Mouse (Mus musculus): ENCODE results near the gene Frzb. TPM values are rescaled to one million over a fixed set of nuclear protein-coding genes. Genes with fewer than 3 reads are reported as not detected.
"Not testable (repeated sequence)": the region's sequence is repeated elsewhere in the genome, so short reads cannot be mapped to it uniquely, and the experiment has no call there.

Frzb gene
- 44.1 and 45.1 TPM in 2 replicates for polyA plus RNA-seq (2012; rRNA removed)

GRCm38 (mm10) chr2:80447291-80447791 lies at the start of gene Frzb:
Frzb (minus strand) TSS chr2:80447625.
- DNase-seq (ENCODE audit: extremely low spot score in 1 of 2, low spot score in 1 of 2), result peak in 1 of 2 experiments; percentile 28

GRCm38 (mm10) chr2:80495304-80495703 lies 47.9 kb upstream of the Frzb start:
- not testable (repeated sequence) for DNase-seq (ENCODE audit: extremely low spot score in 1 of 2, low spot score in 1 of 2)

GRCm38 (mm10) chr2:80486851-80487250 lies 39.4 kb upstream of the Frzb start:
- DNase-seq (ENCODE audit: extremely low spot score in 1 of 2, low spot score in 1 of 2), result no peak

GRCm38 (mm10) chr2:80484951-80485350 lies 37.5 kb upstream of the Frzb start:
- DNase-seq (ENCODE audit: extremely low spot score in 1 of 2, low spot score in 1 of 2), result no peak

- DNase-seq (ENCODE audit: extremely low spot score in 1 of 2, low spot score in 1 of 2), result no peak
Measured at GRCm38 (mm10) chr2:80475831-80476230, 28.4 kb upstream of the Frzb start.

GRCm38 (mm10) chr2:80474247-80474796 lies 26.9 kb upstream of the Frzb start:
- DNase-seq (ENCODE audit: extremely low spot score in 1 of 2, low spot score in 1 of 2), result no peak

GRCm38 (mm10) chr2:80465991-80466821 lies 18.8 kb upstream of the Frzb start:
- no peak for DNase-seq (ENCODE audit: extremely low spot score in 1 of 2, low spot score in 1 of 2)

GRCm38 (mm10) chr2:80461827-80462226 lies 14.4 kb upstream of the Frzb start:
- no peak for DNase-seq (ENCODE audit: extremely low spot score in 1 of 2, low spot score in 1 of 2)

GRCm38 (mm10) chr2:80448231-80448630 lies 806 bp upstream of the Frzb start:
- DNase-seq (ENCODE audit: extremely low spot score in 1 of 2, low spot score in 1 of 2), result peak in 1 of 2 experiments; percentile 15

- DNase-seq (ENCODE audit: extremely low spot score in 1 of 2, low spot score in 1 of 2), result peak in 1 of 2 experiments; percentile 46
Measured at GRCm38 (mm10) chr2:80446308-80447151, 895 bp downstream of the Frzb start.

GRCm38 (mm10) chr2:80445926-80446307 lies 1.5 kb downstream of the Frzb start:
- peak in 1 of 2 experiments; percentile 7 for DNase-seq (ENCODE audit: extremely low spot score in 1 of 2, low spot score in 1 of 2)

GRCm38 (mm10) chr2:80445491-80445890 lies 1.9 kb downstream of the Frzb start:
- DNase-seq (ENCODE audit: extremely low spot score in 1 of 2, low spot score in 1 of 2), result peak in 1 of 2 experiments; percentile 16

- DNase-seq (ENCODE audit: extremely low spot score in 1 of 2, low spot score in 1 of 2), result no peak
Measured at GRCm38 (mm10) chr2:80444418-80445365, 2.7 kb downstream of the Frzb start.

- no peak for DNase-seq (ENCODE audit: extremely low spot score in 1 of 2, low spot score in 1 of 2)
Measured at GRCm38 (mm10) chr2:80443962-80444361, 3.5 kb downstream of the Frzb start.

- DNase-seq (ENCODE audit: extremely low spot score in 1 of 2, low spot score in 1 of 2), result no peak
Measured at GRCm38 (mm10) chr2:80441386-80441785, 6.0 kb downstream of the Frzb start.

GRCm38 (mm10) chr2:80438854-80439253 lies 8.6 kb downstream of the Frzb start:
- DNase-seq (ENCODE audit: extremely low spot score in 1 of 2, low spot score in 1 of 2), result no peak

- DNase-seq (ENCODE audit: extremely low spot score in 1 of 2, low spot score in 1 of 2), result no peak
Measured at GRCm38 (mm10) chr2:80437401-80437800, 10.0 kb downstream of the Frzb start.

GRCm38 (mm10) chr2:80434783-80435572 lies 12.4 kb downstream of the Frzb start:
- no peak for DNase-seq (ENCODE audit: extremely low spot score in 1 of 2, low spot score in 1 of 2)

GRCm38 (mm10) chr2:80433254-80433876 lies 14.1 kb downstream of the Frzb start:
- no peak for DNase-seq (ENCODE audit: extremely low spot score in 1 of 2, low spot score in 1 of 2)
